23 mouse cellular contexts compared by ENCODE assay signal in genomic region chr17:78999189-78999588, GRCm38 (mm10).
"Had no signal": no experiment of that assay in that cellular context is flagged by ENCODE, and none has a peak within 500 bp of the region (broad histone marks: within the 10 kb centered on the region; RNA-seq: fewer than 3 reads in every experiment).

No protein-coding gene starts in this region.

- H3K4me1 ChIP-seq: midbrain, embryonic 12.5 days had no signal

- DNase-seq: liver, postnatal 0 days; lung, adult 2 months; lung, postnatal 14 days; lung, postnatal 36 days; midbrain, embryonic 14.5 days; retina, postnatal 1 day; right cerebral cortex, adult 18-20 months; right cerebral cortex, postnatal 25 days; right cerebral cortex, postnatal 4 days; spleen, adult 18-20 months; thymus, adult 2 months; thymus, postnatal 25 days; thymus, postnatal 4 days had no signal

- ATAC-seq: lung, postnatal 0 days; midbrain, embryonic 16.5 days had no signal

- H3K4me3 ChIP-seq: liver, embryonic 15.5 days; lung, embryonic 15.5 days; megakaryocyte, embryonic 14.5 days; midbrain, embryonic 12.5 days; neural tube, embryonic 12.5 days; stomach, embryonic 15.5 days had no signal

- H3K9me3 ChIP-seq: liver, embryonic 15.5 days; lung, embryonic 15.5 days; megakaryocyte, embryonic 14.5 days; midbrain, embryonic 12.5 days; neural tube, embryonic 12.5 days; stomach, embryonic 15.5 days had no signal

- H3K27ac ChIP-seq: liver, embryonic 15.5 days; lung, embryonic 15.5 days; macrophage; midbrain, embryonic 12.5 days; neural tube, embryonic 12.5 days; stomach, embryonic 15.5 days; stomach, postnatal 0 days had no signal

- H3K27me3 ChIP-seq: liver, embryonic 15.5 days; lung, embryonic 15.5 days; megakaryocyte, embryonic 14.5 days; midbrain, embryonic 12.5 days; neural tube, embryonic 12.5 days; stomach, embryonic 15.5 days had no signal

- H3K9ac ChIP-seq: liver, embryonic 15.5 days; liver, postnatal 0 days; lung, embryonic 15.5 days; midbrain, embryonic 12.5 days; neural tube, embryonic 12.5 days; stomach, embryonic 15.5 days had no signal

- H3K36me3 ChIP-seq: liver, embryonic 15.5 days; lung, embryonic 15.5 days; midbrain, embryonic 12.5 days; neural tube, embryonic 12.5 days; stomach, embryonic 15.5 days had no signal

- H3K4me2 ChIP-seq: liver, embryonic 15.5 days; lung, embryonic 15.5 days; midbrain, embryonic 12.5 days; neural tube, embryonic 12.5 days; stomach, embryonic 15.5 days had no signal
